Mouse (Mus musculus) gastrocnemius, postnatal 10 days (tissue): ENCODE data around the gene Grik4. TPM values are rescaled to one million over a fixed set of nuclear protein-coding genes. Genes with fewer than 3 reads are reported as not detected.

Source experiments
- DNase-seq: peaks from one replicate; pipeline ENCODE4 v3.0.0; 2021; ENCODE audit warnings: mixed read lengths
- total RNA-seq, 2 experiments: library from RNA; stranded (reverse); gene quantifications; 2 replicates each; pipeline ENCODE4 v1.2.3; 2021

Grik4 gene
- total RNA-seq, 2 experiments from 2014 or later: 0.52 to 0.56 TPM

DNA sequence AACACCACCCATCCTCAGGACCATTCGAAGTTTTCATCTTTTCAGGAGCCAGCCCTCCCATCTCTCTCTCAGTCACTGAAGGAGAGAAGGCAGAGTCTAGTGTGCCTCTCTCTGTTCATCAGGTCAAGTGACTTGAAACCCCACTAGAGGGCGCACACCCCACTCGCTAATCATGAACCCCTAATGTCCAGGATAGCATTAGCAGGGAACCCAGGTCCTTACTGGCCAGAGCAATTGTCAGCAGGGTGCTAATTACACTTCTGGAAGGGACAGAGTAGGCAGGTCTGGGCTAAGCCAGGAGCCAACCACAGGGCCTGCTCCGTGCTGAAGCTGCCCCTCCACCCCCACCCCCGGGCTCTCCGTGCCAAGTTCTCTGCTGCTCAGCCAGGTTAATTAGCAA lies 371.1 kb downstream of the Grik4 start:
- peak; percentile 62 for DNase-seq

GRCm38 (mm10) chr9:42565921-42566320 lies 378.4 kb downstream of the Grik4 start:
- no peak for DNase-seq

- no peak for DNase-seq
Measured at GRCm38 (mm10) chr9:42555186-42555585, 389.1 kb downstream of the Grik4 start.

- peak; percentile 89 for DNase-seq
Measured at GRCm38 (mm10) chr9:42550116-42550515, 394.2 kb downstream of the Grik4 start.

GRCm38 (mm10) chr9:42548981-42549380 lies 395.3 kb downstream of the Grik4 start:
- no peak for DNase-seq

DNA sequence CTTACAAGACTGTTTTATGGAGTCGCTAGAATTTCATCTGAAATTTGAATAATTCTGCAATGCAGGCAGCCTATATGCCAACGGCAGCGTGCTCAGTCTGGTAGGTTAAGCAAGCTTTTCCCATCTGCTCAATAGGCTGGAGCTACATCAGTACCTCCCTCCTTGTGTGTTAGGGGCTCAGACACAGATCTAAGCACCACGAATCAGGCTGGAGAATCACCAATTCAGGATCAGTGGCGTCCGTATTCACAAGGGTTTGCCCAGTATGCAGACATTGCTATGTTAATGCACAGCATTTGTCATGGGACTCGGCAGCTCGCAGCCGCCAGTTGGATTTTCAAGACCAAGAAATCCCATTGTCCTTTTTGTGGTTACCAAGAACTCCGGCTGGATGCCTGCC lies 399.8 kb downstream of the Grik4 start:
- no peak for DNase-seq

DNA sequence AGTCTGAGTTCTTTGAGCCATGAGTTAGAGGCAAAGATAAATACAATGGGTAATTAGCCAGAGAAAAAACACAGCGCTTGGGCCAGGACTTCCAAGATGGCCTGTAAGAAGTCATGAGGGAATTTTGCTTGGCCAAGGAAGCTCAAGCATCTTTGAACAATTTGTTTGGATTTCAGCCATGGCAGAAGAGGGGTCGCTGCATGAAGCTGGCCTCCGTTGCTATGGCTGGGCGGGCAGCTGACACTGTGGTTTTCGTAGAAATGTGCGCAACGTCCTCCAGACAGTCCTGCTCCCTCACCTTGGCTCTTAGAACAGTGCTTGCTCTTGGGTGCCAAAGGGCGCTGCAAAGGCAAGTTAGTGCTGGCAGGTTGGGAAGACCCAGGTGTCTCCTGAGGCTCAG lies 410.8 kb downstream of the Grik4 start:
- no peak for DNase-seq

DNA sequence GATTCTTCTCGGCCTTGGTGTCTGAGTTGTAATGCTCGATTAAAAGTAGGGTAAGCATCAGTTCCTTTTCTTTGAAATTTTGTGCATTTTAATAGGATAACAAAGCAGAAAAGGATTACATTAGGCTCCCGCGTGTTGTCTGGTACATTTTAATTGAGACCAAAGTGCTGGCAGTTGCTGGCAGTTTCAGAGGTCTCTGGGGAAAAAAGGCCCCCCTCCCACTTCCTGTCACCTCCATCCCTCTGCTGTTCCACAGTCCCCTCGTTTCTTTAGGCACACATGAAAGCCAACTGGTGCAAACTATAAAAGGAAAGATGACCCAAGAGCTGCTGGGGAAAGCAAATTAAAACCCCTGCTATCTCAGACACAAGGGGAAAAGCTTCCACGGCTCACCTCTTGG lies 411.3 kb downstream of the Grik4 start:
- no peak for DNase-seq

GRCm38 (mm10) chr9:42531951-42532350 lies 412.3 kb downstream of the Grik4 start:
- DNase-seq: no peak

GRCm38 (mm10) chr9:42530221-42531152 lies 413.8 kb downstream of the Grik4 start:
- no peak for DNase-seq

GRCm38 (mm10) chr9:42520587-42521084 lies 423.7 kb downstream of the Grik4 start:
- peak; percentile 30 for DNase-seq

GRCm38 (mm10) chr9:42518163-42518562 lies 426.1 kb downstream of the Grik4 start:
- no peak for DNase-seq

GRCm38 (mm10) chr9:42513159-42513558 lies 431.1 kb downstream of the Grik4 start:
- DNase-seq: no peak

DNA sequence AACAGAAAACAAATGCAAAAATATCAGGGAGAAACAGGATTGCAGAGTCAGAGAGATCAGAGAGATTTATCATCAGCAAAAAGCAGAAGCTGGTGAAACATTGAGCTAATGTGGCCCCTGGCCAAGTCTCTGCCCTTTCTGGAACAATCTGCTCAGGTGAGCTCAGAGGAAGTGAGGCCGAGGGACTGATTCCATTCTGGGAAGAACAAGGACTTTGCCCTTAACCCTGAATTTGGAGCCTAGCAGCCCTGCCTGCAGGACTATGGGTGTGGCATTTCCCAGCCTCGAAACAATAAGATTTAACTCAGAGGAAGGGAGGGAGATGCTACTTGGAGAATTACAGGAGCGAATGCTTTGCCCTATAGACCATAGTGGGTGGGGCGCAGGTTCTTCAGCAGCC lies 432.0 kb downstream of the Grik4 start:
- no peak for DNase-seq

DNA sequence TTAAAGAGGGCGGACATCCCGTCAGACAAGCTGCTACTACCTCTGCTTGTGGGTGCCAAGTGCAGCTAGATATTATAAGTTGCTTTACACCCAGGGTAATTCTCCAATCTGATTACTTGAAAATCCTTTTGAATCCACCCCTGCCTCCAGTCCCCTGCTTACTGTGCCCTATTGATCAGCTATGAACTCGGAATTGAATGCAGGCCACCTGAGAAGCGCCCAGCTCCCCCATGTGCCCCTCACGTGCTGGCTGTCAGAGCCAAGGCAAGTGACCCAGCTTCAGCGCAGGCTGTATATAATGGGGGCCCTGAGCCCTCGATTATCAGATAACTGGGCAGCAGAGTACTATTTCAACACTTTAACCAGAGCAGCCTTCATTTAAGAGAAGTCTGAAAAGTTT lies 436.1 kb downstream of the Grik4 start:
- no peak for DNase-seq

DNA sequence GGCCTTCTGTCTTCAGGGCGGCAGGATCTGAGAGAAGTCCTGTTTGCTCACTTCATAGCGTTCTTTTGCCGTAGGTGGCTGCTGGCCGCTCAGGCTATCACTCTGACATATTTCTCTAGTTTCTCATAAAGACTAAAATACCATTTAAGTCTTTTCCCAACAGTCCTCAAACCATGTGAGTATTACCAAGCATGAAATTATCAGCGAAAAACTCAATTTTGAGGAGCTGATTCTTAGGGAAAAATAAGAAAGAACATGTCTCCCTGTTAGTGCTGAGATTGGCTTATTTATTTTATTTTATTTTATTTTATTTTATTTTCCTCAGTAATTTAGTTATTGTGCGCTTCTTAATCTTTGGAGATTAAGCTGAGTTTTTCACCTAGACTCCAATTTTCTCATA lies 436.6 kb downstream of the Grik4 start, which contains the start of gene Tbcel:
Gene Tbcel (minus strand): TSS at position 101 of the 400 bp plus-strand sequence.
- no peak for DNase-seq

DNA sequence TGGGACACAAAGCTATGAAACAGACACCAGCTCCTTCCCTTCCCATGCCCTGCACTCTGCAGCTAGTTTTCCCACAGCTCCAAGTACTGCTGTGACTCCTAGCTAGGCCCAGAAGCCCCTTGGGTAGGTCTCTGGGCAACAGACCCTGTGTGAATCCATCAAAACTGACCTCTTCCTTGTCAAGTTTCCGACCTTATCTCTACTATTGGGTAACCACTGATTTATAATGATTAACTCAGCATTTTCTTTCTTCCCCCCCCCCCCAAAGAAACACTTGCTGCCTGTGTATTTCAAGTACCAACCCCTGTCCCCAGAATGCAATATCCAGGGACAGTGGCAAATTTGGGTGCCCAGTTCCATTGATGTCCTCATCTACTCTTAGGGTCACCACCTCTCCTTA lies 437.3 kb downstream of the Grik4 start:
- DNase-seq: no peak

DNA sequence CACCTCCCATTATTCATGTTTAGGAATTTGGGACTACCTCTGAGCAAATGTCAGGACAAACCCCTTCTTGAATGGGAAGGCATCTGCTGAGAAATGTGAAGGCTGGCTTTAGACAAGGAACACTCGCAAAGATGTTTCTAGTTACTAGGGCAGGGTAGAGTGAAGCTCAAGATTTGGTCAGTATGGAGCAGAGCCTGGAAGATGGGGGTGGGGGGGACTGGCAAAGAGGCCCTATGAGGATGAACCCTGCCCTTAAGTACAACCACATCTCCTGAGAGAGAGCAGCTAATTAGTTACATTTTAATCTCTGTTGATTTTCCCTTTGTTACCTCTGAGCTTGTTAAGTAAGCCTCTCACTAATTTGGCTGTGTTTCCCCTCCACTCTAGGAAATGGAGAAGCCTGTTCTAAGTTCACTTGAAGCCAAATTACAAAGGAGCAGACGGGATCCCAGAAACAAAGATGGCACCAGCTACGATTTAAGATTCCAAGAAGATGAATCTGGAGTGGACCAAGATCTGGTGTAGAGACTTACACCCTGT lies 439.3 kb downstream of the Grik4 start:
- DNase-seq: no peak

- no peak for DNase-seq
Measured at GRCm38 (mm10) chr9:42504559-42504958, 439.7 kb downstream of the Grik4 start.

GRCm38 (mm10) chr9:42503709-42504108 lies 440.6 kb downstream of the Grik4 start:
- DNase-seq: no peak

DNA sequence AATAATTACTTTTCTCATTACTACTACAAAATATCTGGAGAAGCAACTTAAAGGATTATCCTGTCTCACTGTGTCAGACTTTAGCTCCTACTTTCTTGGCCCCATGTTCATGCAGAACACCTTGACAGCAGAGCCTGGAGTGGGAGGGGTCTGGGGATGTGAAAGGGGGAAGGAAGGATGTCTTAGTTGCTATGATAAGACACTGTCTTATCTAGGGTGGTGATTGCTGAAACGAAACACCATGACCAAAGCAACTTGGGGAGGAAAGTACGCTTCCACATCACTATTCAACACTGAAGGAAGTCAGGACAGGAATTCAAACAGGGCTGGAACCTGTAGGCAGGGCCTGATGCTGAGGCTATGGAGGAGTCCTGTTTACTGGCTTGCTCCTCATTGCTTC lies 448.0 kb downstream of the Grik4 start:
- DNase-seq: no peak

GRCm38 (mm10) chr9:42491780-42492179 lies 452.5 kb downstream of the Grik4 start:
- DNase-seq: no peak

GRCm38 (mm10) chr9:42490589-42491382 lies 453.5 kb downstream of the Grik4 start:
- no peak for DNase-seq
